Mouse (Mus musculus): ENCODE results near the gene Fam20b.

DNA sequence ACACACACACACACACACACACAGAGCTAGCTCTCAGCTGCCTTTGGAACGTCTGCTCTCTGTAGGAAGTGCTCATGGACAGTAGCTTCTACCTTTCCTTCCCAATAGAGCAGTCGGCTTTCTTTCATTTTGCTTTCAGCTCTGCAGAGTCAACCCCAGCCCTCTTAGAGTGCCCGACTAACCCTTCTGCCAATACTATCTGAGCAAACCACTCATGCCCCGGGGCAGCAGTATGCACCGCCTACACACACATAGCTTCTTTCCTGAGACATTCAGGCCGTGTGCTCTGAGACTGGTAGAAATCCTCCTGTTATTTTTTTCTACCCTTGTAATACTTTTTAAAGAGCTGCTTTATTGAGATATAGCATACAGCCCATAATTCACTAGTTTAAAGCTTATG, 3.2 kb upstream of the Fam20b start:
- TF ChIP-seq CTCF (IDR thresholded peaks at IDR 0.05; ENCODE audit: low read depth, low read length): no peak
- no peak for TF ChIP-seq POLR2A (IDR thresholded peaks at IDR 0.05; ENCODE audit: borderline replicate concordance, low read depth, low read length)
